Mouse (Mus musculus): ENCODE measurements at regions not wholly inside any gene's neighbourhood (a gene's known extent, or its start where the extent isn't known, plus 50 kb on each side); places are given as distances from the start of the nearest gene placed in this dataset.

GRCm38 (mm10) chr2:79152695-79153057 is 102.5 kb upstream of the Itga4 start:
- no peaks in the 10 kb centered on the region for H3K27me3 ChIP-seq
- no peaks in the 10 kb centered on the region for H3K9me3 ChIP-seq (replicated peaks)
- H3K4me3 ChIP-seq (replicated peaks), result no peak overlapping the region
- ATAC-seq (ENCODE audit: insufficient read depth), result no peak
- 74% methylated on average over 5 of the region's 5 CpGs for WGBS (ENCODE audit: insufficient replicate concordance)
- H3K4me2 ChIP-seq, result no peak overlapping the region
- H3K4me1 ChIP-seq (replicated peaks), result peaks cover 6% of the 10 kb centered on the region
- H3K36me3 ChIP-seq (replicated peaks), result no peaks in the 10 kb centered on the region
- H3K9ac ChIP-seq, result no peak overlapping the region
- no peak overlapping the region for H3K27ac ChIP-seq (replicated peaks)

DNA sequence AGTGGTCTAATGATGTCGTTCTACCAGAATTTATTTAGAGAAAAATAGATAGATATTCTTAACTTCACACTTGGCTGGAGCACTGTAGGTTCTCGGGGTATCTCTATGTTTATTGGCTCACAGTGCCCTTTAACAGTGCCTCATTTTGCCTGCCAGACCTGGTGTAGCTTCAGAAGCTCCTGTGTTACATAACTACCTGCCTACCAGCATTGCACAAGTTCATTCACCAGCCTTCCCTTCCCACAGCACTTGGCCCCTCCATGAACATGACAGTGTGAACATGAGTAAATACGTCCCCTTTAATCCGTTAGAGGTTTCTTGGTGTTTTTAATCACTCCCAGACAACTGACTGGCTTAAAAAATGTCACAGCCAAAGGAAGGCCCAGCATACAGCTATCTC is 102.2 kb upstream of the Itga4 start:
- Histone ChIP-seq H3K27ac (replicated peaks) (no peak overlapping the region), H3K9ac (no peak overlapping the region), H3K9me3 (replicated peaks) (no peaks in the 10 kb centered on the region), H3K4me1 (replicated peaks) (peaks cover 6% of the 10 kb centered on the region), H3K27me3 (no peaks in the 10 kb centered on the region), H3K4me2 (no peak overlapping the region), H3K36me3 (replicated peaks) (no peaks in the 10 kb centered on the region), H3K4me3 (replicated peaks) (no peak overlapping the region)
- no peak for ATAC-seq (ENCODE audit: insufficient read depth)
- WGBS (ENCODE audit: insufficient replicate concordance), result 51% methylated on average over 4 of the region's 4 CpGs

DNA sequence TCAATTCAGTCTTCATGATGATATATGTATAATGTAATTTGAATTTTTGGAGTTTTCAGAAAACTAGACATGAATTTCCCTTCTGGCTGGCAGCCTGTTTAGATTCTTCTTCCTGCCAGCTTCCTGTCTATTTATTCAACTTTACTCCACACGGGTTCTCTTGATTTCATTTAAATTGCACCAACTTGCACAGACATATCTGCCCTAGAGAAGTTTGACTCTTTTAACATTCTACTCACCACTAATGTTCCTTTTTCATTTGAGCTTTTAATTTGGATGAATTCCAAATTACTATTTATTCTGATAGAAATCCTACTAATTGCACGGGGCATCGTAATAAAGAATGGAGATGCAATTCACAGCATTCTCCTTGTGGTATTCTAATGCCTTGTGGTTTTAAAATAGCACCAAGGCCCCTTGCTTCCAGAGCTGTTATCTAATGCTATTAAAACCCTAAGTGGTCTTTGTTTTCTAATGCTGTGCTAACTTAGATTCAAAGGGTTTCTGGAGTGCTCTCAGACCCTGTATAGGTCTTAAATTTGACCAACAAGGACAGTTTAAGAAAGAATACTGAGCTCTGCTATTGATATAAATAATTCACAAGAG is 96.7 kb upstream of the Itga4 start:
- H3K27me3 ChIP-seq, result no peaks in the 10 kb centered on the region
- no peak overlapping the region for H3K4me2 ChIP-seq
- no peak overlapping the region for H3K4me3 ChIP-seq (replicated peaks)
- H3K4me1 ChIP-seq (replicated peaks), result no peaks in the 10 kb centered on the region
- H3K9ac ChIP-seq, result no peak overlapping the region
- 26% methylated on average over 3 of the region's 3 CpGs for WGBS (ENCODE audit: insufficient replicate concordance)
- no peaks in the 10 kb centered on the region for H3K36me3 ChIP-seq (replicated peaks)
- no peaks in the 10 kb centered on the region for H3K9me3 ChIP-seq (replicated peaks)
- ATAC-seq (ENCODE audit: insufficient read depth), result no peak
- no peak overlapping the region for H3K27ac ChIP-seq (replicated peaks)

DNA sequence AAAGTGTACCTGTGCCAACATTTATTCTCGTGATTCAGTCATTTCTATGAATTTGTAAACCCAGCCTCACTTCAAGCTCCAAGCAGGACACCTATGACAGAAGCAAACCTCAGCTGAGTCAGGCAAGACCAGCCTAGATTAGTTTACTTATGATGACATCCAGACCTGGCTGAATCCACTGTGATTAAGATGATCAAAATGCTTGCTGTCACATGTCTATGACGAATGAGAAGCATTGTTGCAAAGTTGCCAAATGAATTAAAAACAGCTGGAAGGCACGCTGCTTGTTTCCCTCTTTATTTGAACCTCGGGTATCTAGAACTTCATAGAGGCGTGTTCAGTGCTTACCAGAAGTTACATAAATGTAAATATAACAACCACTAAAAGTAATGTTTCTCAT is 95.9 kb upstream of the Itga4 start:
- H3K27me3 ChIP-seq, result no peaks in the 10 kb centered on the region
- 64% methylated on average over 5 of the region's 5 CpGs for WGBS (ENCODE audit: insufficient replicate concordance)
- H3K4me3 ChIP-seq (replicated peaks), result no peak overlapping the region
- H3K27ac ChIP-seq (replicated peaks), result no peak overlapping the region
- no peak overlapping the region for H3K4me2 ChIP-seq
- no peaks in the 10 kb centered on the region for H3K9me3 ChIP-seq (replicated peaks)
- ATAC-seq (ENCODE audit: insufficient read depth), result no peak
- H3K9ac ChIP-seq, result no peak overlapping the region
- H3K4me1 ChIP-seq (replicated peaks), result no peaks in the 10 kb centered on the region
- H3K36me3 ChIP-seq (replicated peaks), result no peaks in the 10 kb centered on the region

- WGBS (ENCODE audit: insufficient replicate concordance), result 28% methylated on average over 7 of the region's 7 CpGs
Measured at GRCm38 (mm10) chr2:79172967-79173919, 82.0 kb upstream of the Itga4 start.

GRCm38 (mm10) chr2:79174282-79174681 is 80.9 kb upstream of the Itga4 start:
- H3K9ac ChIP-seq, result no peak overlapping the region
- no peak overlapping the region for H3K4me3 ChIP-seq (replicated peaks)
- H3K27me3 ChIP-seq, result no peaks in the 10 kb centered on the region
- ATAC-seq (ENCODE audit: insufficient read depth), result no peak
- H3K9me3 ChIP-seq (replicated peaks), result no peaks in the 10 kb centered on the region
- 79% methylated on average over 4 of the region's 4 CpGs for WGBS (ENCODE audit: insufficient replicate concordance)
- H3K36me3 ChIP-seq (replicated peaks), result no peaks in the 10 kb centered on the region
- H3K4me2 ChIP-seq, result no peak overlapping the region
- peaks cover 10% of the 10 kb centered on the region for H3K4me1 ChIP-seq (replicated peaks)
- no peak overlapping the region for H3K27ac ChIP-seq (replicated peaks)

More at GRCm38 (mm10) chr2:79172967-79173919, 82.0 kb upstream of the Itga4 start:
- Histone ChIP-seq H3K4me2 (no peak overlapping the region), H3K9ac (no peak overlapping the region), H3K4me1 (replicated peaks) (peaks cover 10% of the 10 kb centered on the region), H3K9me3 (replicated peaks) (no peaks in the 10 kb centered on the region), H3K4me3 (replicated peaks) (no peak overlapping the region), H3K27me3 (no peaks in the 10 kb centered on the region), H3K36me3 (replicated peaks) (no peaks in the 10 kb centered on the region), H3K27ac (replicated peaks) (no peak overlapping the region)
- peak; percentile 42 for ATAC-seq (ENCODE audit: insufficient read depth)

DNA sequence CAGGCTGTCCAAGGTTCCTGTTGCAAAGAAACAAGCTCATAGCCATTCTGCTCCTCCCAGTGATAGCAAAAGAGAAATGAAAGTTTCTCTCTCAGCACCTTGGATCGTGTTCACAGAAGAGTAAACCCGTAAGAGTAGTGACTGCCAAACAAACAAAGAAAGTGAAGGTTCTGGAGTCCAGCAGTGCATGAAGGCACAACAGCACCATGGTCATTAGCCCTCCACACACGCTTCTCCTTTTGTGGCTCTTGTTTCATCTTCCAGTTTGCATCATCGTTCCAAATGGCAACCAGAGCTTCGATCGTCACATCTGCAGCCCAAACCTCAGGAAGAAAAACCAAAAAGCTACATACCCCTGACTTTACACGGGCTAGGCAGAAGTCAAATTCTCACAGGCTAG is 74.4 kb upstream of the Itga4 start:
- Histone ChIP-seq H3K27me3 (no peaks in the 10 kb centered on the region), H3K4me2 (no peak overlapping the region), H3K27ac (replicated peaks) (no peak overlapping the region), H3K36me3 (replicated peaks) (no peaks in the 10 kb centered on the region), H3K4me3 (replicated peaks) (no peak overlapping the region), H3K4me1 (replicated peaks) (no peaks in the 10 kb centered on the region), H3K9ac (no peak overlapping the region), H3K9me3 (replicated peaks) (no peaks in the 10 kb centered on the region)
- WGBS (ENCODE audit: insufficient replicate concordance), result 53% methylated on average over 7 of the region's 7 CpGs
- ATAC-seq (ENCODE audit: insufficient read depth), result no peak

- H3K9me3 ChIP-seq (replicated peaks), result no peaks in the 10 kb centered on the region
- 69% methylated on average over 7 of the region's 7 CpGs for WGBS (ENCODE audit: insufficient replicate concordance)
- ATAC-seq (ENCODE audit: insufficient read depth), result no peak
- no peak overlapping the region for H3K4me2 ChIP-seq
- H3K27ac ChIP-seq (replicated peaks), result no peak overlapping the region
- H3K27me3 ChIP-seq, result no peaks in the 10 kb centered on the region
- no peaks in the 10 kb centered on the region for H3K4me1 ChIP-seq (replicated peaks)
- H3K9ac ChIP-seq, result no peak overlapping the region
- no peak overlapping the region for H3K4me3 ChIP-seq (replicated peaks)
- no peaks in the 10 kb centered on the region for H3K36me3 ChIP-seq (replicated peaks)
Measured at GRCm38 (mm10) chr2:79183034-79183630, 72.1 kb upstream of the Itga4 start.

DNA sequence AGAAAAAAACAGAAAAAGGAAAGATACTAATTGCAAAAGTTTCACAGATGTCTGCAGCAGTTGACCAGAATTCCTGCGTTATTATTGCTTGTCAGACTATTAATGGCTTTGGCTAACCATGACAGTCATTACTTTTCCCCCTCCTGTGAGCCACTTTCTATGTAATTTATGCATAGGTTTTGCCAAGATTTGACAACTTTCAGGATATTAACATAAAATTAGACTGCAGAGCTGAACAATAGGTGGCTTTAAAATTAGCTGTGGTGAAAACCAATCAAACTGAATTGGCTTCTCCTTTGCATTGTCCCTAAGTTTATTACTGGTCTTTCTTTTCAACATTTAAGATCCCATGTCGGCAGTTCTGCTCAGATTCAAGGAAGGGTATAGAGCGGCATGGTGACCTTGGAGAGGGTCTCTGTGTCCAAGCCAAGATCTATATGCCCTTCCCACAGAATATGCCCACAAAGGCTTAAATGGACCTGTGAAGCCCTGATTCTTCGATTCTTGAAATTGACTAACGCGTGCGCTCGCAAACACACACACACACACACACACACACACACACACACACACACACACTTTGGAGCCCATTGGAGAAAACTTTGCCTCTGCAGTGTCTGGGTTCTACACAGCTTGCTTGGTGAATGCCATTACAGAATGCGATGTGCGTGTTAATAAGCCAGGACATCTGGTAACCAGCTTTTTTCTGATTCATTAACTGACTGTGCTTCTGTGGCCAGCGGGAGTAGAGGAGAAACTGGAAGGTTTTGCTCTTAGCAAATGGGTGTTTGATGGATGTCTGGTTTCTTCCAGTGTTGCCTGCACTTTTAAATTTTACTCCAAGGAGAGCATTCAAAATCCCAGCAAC is 69.8 kb upstream of the Itga4 start:
- Histone ChIP-seq H3K27me3 (no peaks in the 10 kb centered on the region), H3K4me2 (no peak overlapping the region), H3K4me3 (replicated peaks) (no peak overlapping the region), H3K27ac (replicated peaks) (no peak overlapping the region), H3K36me3 (replicated peaks) (no peaks in the 10 kb centered on the region), H3K9ac (no peak overlapping the region), H3K4me1 (replicated peaks) (no peaks in the 10 kb centered on the region), H3K9me3 (replicated peaks) (no peaks in the 10 kb centered on the region)
- WGBS (ENCODE audit: insufficient replicate concordance), result 77% methylated on average over 11 of the region's 11 CpGs
- no peak for ATAC-seq (ENCODE audit: insufficient read depth)

DNA sequence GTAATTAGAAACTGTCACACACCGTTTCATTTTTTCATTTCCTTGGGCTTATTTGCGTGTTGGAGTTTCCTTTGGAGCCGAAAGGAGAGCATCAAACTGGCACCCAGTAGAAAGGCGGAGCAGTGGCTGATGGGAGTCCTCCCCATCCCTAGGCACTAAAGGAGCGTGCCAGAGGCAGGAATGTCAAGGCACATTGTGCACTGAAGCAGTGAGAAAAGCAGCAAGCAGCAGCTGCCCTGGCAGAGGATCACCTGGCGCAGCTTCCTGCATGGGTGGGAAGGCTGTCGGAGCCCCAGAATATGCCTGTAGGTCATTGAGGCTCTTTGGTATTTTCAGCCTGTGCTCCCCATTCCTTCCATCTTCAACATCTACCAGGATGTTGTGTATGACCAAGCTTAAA is 68.3 kb upstream of the Itga4 start:
- ATAC-seq (ENCODE audit: insufficient read depth), result no peak
- H3K27ac ChIP-seq (replicated peaks), result no peak overlapping the region
- 79% methylated on average over 7 of the region's 7 CpGs for WGBS (ENCODE audit: insufficient replicate concordance)

More for the DNA sequence above, 68.3 kb upstream of the Itga4 start:
- Histone ChIP-seq H3K4me3 (replicated peaks) (no peak overlapping the region), H3K36me3 (replicated peaks) (no peaks in the 10 kb centered on the region), H3K4me2 (no peak overlapping the region), H3K9me3 (replicated peaks) (no peaks in the 10 kb centered on the region), H3K27me3 (no peaks in the 10 kb centered on the region), H3K9ac (no peak overlapping the region), H3K4me1 (replicated peaks) (no peaks in the 10 kb centered on the region)

All from liver, embryonic 15.5 days (tissue).